Mouse (Mus musculus): Measurements from ENCODE around the gene Cyth1. TPM values are rescaled to one million over a fixed set of nuclear protein-coding genes. Genes with fewer than 3 reads are reported as not detected.

Cyth1 gene
- total RNA-seq, 1 experiment from 2014 or later: 42.2 TPM

DNA sequence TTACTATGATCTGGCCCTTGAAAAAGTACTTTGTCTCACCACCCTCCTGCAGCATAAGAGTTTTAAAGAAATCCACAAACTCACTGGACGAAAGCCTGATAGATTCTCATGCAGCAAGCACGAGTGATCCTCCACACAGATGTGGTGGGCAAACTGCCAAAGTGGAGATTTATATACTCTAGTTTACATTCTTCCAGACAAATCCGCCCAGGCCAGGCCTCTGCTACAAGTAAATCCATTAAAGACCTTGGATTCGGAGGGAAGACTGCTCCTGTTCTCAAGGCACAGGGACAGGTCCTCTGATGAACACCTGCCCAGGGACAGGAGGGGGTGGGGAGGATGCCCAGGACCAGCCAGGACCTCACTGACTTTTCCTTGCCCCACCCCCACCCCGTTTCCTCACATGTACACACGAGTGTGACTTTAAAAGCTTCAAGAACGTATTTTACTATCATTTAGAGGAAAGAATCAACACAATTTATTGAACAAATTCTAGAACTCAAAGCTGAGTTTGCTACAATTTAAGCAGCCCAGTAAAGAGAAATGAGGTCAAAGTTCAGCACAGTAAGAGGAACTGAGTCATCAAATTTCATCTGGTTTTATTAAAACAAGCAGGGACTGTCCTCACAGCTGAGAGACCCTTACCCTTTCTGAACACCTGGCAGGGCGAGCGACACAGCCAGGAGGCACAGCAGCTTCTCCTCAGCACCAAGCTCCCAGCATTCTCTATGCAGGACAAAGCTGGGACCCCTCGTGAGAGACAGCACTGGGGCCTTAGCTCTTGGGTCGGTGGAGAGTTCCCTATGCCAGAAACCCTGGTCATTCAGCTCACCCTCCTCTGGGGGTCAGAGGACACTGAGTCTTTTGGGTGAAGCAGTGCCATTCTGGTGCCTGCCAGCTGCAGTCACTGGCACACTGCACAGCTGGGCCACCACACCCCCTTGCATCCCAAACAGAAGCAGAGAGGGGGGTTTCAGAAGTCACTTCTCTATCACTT is 47.3 kb downstream of the Cyth1 start:
- no peak for DNase-seq

DNA sequence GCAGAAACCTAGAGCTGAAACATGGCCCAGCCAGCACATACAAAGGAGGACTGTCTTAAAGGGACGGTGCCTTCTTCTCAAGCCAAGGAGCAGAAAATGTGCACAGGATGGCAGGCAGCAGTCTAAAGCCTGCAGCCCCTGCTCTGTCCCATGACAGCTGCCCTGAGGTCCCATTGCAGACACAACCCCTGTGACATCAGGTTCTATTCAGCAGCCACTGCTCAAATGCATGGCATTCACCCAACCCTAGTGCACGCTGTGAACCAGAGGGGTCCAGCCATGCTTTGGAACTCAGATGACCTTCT is 50.1 kb downstream of the Cyth1 start:
- DNase-seq: no peak

DNA sequence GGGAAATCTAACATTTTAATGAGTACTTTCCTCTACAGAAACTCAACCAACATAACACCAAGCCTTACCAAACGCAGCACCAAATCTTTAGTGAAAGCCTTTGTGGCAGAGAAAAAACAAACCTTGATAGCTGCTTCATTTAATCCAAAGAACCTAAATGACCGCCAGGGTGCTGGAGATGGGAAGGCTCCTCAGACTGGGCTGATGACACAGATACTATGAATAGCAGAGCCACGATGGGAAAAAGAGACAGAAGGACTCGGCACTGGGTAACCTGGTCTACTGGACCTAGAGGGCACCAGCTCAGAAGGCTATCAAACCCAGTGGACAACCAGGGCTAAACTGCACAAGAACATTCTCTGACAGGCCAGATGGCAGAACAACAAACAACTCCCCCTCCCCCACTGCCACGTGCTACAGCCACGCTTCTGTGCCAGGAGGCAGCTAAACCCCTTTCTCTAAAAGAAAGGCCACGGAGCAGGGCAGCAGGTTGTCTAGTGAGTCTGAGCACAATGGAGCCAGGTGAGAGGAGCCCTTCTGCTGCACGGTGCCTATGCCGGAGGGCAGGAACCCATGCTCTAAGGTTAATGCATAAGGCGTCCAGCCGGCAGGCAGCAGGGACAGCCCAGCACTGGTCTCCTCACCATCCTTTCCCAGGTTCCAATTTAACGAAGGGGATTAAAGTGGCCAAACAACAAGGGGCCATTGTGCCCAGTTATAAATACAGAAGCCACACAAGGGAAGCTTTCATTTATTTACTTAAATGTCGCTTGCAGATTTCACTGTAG is 50.7 kb downstream of the Cyth1 start:
- DNase-seq: peak; percentile 62

DNA sequence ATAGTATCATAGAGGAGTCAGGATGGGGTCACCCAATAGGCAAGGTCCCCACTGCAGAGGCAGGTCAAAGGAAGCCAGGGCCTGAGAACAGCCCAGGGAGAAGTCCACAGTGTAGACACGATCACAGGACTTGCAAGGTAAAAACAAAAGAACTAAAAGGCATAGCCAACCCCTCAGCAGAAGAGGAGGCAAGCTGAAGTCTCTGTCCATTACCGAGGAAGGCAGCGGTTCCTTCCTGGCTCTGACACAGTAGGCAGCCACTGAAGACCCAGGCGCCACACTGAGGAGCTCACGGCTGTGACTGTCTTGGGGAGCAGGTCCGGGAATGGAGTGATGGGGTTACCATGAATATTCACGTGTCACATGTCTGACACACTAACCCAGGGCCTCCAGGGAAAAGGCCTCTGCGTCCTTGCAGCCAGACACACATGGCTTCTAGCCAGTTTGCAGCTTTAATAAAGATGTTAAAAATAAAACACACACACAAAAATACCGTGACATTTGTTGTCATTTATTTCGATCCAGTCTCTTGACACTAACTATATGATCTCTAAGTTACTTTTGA is 51.5 kb downstream of the Cyth1 start:
- no peak for DNase-seq

DNA sequence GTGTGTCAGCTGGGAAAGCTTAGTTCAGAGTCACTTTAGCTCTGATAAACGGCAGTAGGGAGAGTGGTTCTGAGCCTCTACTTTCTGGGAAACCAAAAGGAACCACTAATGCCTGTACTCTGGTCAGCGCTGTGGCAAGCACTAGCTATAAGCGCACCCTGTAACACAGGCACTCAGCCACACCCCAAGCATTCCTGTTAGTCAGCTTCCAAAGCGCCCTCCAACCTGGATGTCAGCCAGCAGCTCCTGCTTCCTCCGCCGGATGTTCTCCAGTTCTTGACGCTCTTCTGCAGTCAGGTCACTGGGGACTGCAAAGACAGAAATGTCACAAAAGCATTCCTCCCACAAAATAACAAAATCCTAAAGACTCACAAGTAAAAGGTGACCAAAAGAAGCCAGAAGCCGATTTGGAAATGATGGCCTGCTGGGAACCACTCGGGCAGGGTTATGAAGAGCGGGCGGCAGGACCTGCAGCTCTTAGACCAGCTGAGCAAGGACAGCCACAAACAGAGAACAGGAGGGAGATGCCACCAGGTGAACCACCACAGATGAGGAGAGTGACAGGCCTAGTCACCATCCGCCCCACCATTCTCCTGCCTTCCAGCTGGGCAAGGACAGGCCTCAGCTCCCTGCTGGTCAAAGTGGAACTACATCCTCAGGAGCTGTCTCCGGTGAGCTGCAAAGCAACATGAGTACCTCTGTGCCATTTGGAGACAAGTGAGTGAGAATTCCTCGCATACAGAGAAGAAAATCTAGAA is 54.8 kb downstream of the Cyth1 start:
- DNase-seq: peak; percentile 85

DNA sequence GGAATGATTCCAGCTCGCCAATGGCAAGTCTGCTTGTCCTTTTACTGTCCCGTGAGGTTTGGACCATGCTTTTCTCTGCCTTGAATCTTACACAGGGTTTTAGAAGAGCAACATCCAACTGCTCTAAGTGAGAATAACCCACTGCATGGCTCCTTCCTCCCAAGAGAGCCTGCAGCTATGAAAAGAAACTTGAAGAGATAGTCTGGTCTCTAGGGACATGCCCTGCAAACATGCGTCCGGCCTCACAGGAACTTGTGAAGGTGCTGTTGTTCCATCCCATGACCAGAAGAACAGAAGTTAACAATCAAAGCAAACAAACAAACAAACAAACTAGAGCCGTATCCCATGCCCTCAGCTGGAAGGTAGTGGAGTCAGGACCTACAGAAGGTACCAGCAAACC is 55.4 kb downstream of the Cyth1 start:
- DNase-seq: no peak

DNA sequence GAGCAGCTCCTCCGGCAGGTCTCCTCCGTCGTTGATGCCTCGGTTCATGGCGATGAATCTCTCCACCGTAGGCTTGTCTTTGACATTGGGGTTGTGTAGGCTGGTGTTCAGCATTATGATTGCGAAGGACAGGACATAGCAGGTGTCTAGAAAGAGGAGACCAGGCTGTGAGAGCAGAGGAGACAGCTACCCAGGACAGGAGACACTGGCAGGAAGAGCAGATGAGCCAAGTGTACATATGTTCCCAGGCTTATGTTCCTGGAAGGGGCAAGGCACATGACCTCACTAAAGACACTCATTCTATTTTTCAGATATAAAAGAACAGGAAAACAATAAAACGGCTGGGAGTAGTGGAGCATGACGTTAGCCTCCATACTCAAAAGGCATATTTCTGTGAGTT is 65.6 kb downstream of the Cyth1 start:
- no peak for DNase-seq

DNA sequence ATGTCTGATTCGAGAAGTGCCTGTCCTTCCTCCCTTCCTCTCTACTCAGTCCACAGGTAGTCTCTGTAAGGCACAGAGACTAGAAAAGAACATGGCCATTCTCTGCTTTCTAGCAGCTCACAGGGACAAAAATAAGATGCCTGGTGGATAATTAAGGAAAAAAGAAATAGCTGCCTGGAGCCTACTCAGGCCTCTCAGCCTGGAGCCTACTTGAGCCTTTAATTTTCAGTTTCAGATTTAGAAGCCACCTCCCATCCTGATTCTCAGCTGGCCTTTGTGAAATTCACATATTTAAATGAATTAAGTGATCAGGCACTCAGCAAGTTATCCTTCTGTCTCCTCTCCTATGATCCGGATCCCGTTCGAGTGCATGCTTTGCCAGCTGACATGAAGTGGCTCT is 66.0 kb downstream of the Cyth1 start:
- DNase-seq: no peak

DNA sequence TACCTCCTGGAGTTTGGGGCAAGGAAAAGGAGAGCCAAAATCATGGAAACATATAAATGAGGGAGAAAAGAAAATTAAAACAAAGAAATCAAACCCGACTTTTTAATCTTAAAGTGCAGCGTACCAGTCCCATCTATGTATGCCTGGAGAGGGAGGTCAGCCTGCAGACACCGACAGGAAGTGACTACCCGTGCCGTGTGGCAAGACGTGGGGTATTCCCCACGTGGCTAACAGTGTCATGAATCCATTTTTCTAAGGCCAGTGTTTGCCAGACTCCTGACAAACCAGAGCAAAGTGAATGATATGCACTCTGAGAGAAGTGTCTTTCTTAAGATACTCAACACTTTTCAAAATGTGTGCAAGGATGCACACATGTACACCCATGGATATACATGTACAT is 68.2 kb downstream of the Cyth1 start:
- DNase-seq: no peak

DNA sequence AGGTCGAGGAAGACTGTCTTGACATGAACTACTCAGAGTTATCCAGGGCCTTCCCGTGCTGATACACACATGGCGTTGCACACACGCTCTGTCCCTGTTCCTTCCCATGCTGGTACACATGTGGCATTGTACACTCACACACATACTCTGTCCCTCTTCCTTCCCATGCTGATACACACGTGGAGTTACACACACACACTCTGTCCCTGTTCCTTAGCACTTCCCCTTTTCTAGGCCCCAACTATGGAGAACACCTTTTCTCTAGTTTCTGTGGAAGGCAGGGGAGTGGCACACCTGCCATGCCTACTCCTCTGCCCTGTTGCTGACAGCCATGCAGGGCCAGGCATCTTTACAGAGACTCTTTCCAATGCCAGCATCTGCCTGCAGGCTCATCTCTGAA is 70.2 kb downstream of the Cyth1 start:
- DNase-seq: no peak

DNA sequence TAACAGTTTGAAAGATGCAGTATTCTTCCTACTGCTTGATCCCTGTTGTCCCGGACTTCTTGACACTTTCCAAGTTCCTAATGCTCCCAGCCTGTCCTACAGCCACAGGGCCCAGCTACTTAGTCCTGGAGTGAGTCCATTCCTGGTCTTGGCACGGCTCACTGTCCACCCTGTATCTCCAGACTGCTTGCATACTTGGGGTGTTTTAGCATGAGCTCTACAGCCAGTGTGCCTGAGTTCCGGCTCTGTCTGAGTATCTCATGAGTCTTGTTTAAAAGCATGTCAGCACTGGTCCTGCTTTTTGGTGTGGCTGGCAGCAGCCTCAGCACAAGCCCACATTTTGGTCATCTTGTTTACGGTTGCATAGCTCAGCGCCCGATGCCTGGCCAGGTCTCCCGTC is 73.6 kb downstream of the Cyth1 start:
- no peak for DNase-seq

DNA sequence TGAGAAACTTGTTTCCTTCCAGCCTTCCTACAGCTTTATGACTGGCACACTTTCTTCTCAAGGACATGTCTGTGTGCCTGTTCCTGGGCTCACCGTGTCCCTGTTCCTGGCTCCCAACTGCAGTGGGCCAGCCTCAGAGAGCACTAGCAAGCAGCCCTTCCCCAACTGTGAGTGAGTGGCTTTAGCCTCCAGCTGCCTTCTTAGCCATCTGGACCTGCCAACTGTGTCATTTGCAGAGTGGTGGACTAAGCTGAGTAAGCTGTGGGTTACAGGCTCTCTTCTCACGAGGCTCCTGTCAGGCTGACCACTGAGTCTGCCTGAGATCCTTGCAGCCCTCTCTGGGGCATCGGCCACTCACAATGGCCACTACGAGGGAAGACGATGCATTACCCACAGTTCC is 75.6 kb downstream of the Cyth1 start:
- no peak for DNase-seq

DNA sequence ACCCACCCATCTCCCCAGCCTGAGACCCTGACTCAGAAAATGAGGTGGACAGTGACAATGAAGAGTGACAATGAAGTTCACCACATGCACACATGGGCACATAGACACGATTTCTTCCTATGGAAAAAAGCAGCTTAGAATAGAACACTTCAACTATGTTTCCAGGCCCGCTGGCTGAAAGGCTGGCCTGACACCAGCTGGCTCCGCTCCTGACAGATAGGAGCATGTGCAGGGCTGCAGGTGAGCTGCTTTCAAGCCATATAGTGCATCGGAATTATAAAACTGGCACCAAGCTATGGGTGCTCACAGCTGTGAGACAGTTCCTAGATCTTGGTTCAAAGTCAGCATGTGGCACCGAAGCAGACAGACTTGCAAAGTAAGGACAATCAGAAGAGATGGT is 78.1 kb downstream of the Cyth1 start:
- DNase-seq: no peak

DNA sequence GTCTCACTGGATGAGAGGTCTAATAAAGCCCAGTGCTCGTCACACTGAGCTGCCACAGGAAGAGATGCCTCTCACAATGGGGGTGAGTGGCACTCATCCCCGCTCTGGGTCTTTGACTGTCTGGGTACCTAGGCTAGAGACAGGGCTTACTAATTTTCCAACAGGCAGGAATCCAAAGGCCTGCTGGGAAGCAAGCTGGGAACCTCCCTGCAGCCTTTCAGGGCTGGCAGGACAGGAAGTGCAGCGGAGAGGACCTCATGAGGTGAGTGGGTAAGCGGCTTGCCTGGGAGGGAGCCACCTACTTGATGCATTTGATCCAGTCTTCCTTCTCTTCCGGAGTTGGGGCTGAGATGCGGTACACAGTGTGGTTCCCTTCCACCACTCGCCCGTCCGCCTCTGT is 79.7 kb downstream of the Cyth1 start:
- DNase-seq: no peak

DNA sequence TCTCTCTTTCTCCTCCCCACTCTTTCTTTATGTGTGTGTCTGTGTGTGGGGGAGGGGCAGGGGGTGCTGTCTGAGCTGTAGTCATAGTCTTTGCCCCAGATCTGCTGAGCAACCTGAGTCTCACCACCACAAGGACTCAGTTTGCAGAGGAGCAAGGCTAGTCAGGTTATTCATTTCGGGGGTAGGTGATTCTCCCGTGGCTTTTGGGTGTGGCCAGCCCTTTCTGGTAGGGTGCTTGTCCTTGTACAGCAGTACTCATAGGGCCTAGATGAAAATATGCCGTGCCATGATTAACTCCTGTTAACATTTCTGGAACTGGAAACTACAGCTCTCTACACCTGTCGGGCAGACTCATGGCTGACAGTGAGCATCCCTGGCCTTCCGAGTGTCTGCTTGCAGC is 81.8 kb downstream of the Cyth1 start:
- no peak for DNase-seq

DNA sequence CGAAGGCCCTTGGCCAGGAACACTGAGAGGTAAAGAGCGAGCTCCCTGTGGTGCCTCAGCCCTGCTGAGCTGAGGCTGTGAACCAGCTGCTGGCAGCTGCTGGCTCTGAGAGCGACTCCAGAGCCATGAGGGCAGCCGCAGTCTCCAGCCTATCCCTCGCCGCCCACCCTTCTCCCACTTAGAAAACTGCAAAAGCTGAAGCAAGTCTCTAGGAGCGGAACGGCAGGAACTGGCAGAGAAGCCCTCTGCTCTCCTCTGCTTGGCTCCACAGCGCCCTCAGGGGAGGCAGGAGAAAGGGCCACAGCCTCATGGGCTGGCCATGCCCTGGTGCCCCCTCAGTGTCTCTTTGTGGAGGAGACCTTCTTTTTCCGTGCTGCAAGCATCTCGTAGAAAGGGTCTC is 82.7 kb downstream of the Cyth1 start:
- DNase-seq: no peak

DNA sequence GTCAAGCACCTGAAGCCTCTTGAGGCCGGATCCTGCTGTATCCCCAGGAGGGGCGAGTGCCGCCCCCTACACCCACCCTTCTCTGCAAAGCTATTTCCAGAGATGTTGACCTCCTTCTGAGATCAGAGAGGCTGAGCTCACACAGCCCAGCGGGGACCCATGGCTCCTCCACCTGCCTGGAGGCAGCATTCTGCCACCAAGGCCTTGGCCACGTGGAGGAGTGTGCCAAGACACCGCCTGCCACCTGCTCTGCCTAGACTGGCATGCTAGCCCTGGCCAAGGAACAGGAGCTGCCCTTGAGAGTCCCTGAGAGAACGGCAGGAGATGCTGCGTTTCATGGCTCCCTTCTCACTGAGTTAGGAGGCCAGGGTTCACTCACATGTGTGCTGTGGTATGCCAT is 83.8 kb downstream of the Cyth1 start:
- no peak for DNase-seq

DNA sequence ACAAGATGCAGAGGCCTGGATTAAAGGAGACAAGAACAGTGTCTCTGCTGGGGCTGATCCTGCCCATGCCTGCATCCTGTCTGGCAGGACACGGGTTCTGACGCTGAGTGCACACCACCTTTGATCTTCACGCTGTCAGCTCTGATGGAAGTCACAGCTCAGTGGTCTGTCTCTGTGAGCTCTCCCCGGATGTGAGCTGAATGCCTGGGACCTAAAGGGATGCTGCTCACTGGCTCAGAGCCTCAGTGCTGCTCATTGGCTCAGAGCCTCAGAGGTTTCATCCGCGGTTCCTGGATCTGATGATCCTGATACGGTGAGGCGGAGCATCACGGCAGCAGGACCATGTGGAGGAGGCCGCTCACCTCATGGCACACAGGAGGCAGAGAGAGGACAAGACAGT is 86.1 kb downstream of the Cyth1 start:
- DNase-seq: no peak

DNA sequence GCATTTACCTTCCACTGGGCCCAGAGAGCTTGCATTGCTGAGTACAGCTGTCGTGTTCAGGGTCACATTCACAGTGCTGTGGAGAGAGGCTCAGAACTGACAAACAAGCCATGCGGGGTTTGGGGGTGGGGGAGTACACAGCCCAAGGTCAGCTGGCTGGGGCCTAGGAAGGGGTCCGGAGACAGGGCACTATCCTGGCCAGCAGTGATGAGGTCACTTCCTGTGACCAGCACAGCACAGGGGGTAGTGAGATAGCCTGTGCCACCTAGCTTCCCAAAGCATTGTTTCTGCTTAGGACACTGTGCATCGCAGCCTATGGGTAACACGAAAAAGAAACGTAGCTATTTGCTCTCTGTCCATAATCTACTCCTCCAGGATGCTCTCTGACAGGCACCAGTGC is 87.2 kb downstream of the Cyth1 start:
- no peak for DNase-seq

DNA sequence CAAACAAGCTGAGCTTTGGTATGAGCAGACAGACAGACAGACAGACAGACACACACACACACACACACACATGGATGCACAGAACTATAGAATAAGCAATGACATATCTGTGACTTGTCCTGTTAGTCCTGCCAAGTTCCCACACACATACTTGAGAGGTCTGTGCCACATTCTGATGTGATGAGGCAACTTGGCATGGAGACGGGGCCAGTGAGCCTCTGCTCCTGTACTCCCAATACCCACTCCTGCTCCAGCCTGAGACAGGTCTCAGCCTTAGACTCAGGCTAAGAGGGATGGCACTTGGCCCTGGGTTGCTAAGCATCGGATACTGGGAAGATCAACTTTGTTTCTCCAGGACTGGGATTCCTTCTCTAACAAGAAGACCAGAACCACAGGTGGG is 87.6 kb downstream of the Cyth1 start:
- DNase-seq: no peak

DNA sequence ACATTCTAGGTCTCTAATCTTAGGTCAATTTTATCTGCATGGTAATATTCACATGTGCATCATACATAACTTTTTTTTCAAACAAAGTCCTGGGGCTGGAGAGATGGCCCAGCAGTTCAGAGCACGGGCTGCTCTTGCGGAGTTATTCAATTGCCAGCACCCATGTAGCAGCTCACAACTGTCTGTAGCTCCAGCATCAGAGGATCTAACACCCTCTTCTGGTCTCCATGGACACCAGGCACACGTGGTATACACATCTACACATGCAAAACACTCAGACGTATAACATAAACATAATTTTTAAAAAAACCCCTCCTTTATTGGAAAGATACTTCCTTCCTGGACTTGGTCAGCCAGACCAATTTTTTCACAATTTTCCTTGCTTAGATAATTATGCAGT is 89.6 kb downstream of the Cyth1 start:
- no peak for DNase-seq

DNA sequence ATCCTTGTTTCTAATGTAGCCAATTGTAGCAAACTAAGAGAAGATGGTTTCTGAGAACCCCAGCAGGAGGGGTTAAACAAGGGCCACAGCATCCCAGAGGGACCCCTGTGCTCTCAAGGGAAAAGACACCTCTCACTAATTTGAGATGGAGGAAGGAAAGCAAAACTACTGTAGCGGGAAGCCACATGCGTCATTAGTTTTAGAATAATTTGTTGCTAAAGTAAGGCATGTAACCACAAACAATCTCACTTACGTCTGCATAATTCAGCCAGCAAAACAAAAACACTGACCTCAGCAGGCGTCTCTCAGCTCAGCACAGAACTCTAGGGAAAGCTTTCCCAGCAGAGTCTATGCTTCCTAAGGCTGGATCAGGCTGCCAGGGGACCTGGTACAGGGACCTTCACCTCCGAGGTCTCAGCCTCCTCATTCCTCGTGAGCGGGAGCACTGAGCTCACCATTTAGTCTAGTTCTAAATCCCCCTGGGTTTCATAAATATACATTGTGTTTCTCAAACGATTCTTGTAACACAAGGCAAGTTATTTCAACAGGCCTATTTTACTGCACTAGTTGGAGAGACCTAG is 91.8 kb downstream of the Cyth1 start:
- DNase-seq: no peak
